In genomic region chr11:107965449-107965848, GRCm38 (mm10) we compare ENCODE assay signal across 10 mouse cellular contexts. TPM values are rescaled to one million over a fixed set of nuclear protein-coding genes. Genes with fewer than 3 reads are reported as not detected.
A peak's percentile ranks its signal among the peaks of the same experiment; 100 is the strongest.
DNase-seq lines count a peak whose midpoint lies in the region; ATAC-seq and TF ChIP-seq lines count a peak whose summit lies in the region.
"Had no signal": no experiment of that assay in that cellular context is flagged by ENCODE, and none has a peak within 500 bp of the region (broad histone marks: within the 10 kb centered on the region; RNA-seq: fewer than 3 reads in every experiment).

No protein-coding gene starts in this region.

- H3K9ac ChIP-seq in midbrain, embryonic 13.5 days (replicated peaks) = no peak overlapping the region

- no peak for TF ChIP-seq CTCF in kidney, adult 2 months (conservative IDR thresholded peaks at IDR 0.05; ENCODE audit: insufficient read depth, insufficient read length, low read depth, low read length)

- H3K9me3 ChIP-seq in midbrain, embryonic 13.5 days = no peaks in the 10 kb centered on the region
- H3K9me3 ChIP-seq in midbrain, embryonic 10.5 days (replicated peaks) = no peaks in the 10 kb centered on the region

- H3K4me1 ChIP-seq in midbrain, embryonic 13.5 days (replicated peaks) = peaks cover 27% of the 10 kb centered on the region
- H3K4me1 ChIP-seq in midbrain, embryonic 10.5 days = peaks cover 20% of the 10 kb centered on the region
- H3K4me1 ChIP-seq in kidney, adult 2 months (ENCODE audit: control insufficient read depth, insufficient read depth, low read length) = no peaks in the 10 kb centered on the region

- no peak overlapping the region for H3K27ac ChIP-seq in midbrain, embryonic 13.5 days
- H3K27ac ChIP-seq in midbrain, embryonic 10.5 days (replicated peaks) = no peak overlapping the region
- no peak overlapping the region for H3K27ac ChIP-seq in kidney, adult 2 months (ENCODE audit: insufficient read depth, low read depth, low read length)

- WGBS in midbrain, embryonic 13.5 days = 79% methylated on average over 7 of the region's 7 CpGs
- 89% methylated on average over 7 of the region's 7 CpGs for WGBS in midbrain, embryonic 10.5 days
- 91% methylated on average over 7 of the region's 7 CpGs for WGBS in kidney, adult 2 months

- no peak for TF ChIP-seq POLR2A in kidney, adult 2 months (IDR thresholded peaks at IDR 0.05; ENCODE audit: low read depth, low read length)

- H3K36me3 ChIP-seq in midbrain, embryonic 13.5 days = peaks cover 2% of the 10 kb centered on the region; the same call in 1 of the 2 replicates
- no peaks in the 10 kb centered on the region for H3K36me3 ChIP-seq in midbrain, embryonic 10.5 days
- H3K36me3 ChIP-seq in kidney, adult 2 months (ENCODE audit: control insufficient read depth, insufficient read depth, low read length) = no peaks in the 10 kb centered on the region

- no peak overlapping the region for H3K4me3 ChIP-seq in midbrain, embryonic 13.5 days (replicated peaks)
- H3K4me3 ChIP-seq in midbrain, embryonic 10.5 days = no peak overlapping the region
- H3K4me3 ChIP-seq in kidney, adult 2 months (ENCODE audit: insufficient read depth, low read depth, low read length) = no peak overlapping the region

- ATAC-seq in midbrain, embryonic 13.5 days = peak; percentile 43
- ATAC-seq in frontal cortex, adult (ENCODE audit: low TSS enrichment) = 0 out of 2 replicates have a peak, but pooled peaks have one; percentile 55
- no peak for ATAC-seq in monocyte, adult 5-6 weeks (replicated peaks; ENCODE audit: insufficient number of reproducible peaks, low FRiP score, low TSS enrichment, poor library complexity, severe bottlenecking)

- H3K4me2 ChIP-seq in midbrain, embryonic 13.5 days (replicated peaks) = no peak overlapping the region

- no peak for DNase-seq in midbrain, embryonic 10.5 days (ENCODE audit: low spot score)
- peak; percentile 35 to 55 for DNase-seq in left cerebral cortex, adult 18-20 months (ENCODE audit: low spot score in 2 of 2)
- DNase-seq in right cerebral cortex, postnatal 4 days = peak; percentile 69
- no peak for DNase-seq in urinary bladder, postnatal 36 days (ENCODE audit: low spot score in 2 of 2)
- no peak for DNase-seq in kidney, adult 2 months
- DNase-seq: kidney, postnatal 14 days had no signal

- H3K27me3 ChIP-seq in midbrain, embryonic 13.5 days = no peaks in the 10 kb centered on the region
- no peaks in the 10 kb centered on the region for H3K27me3 ChIP-seq in midbrain, embryonic 10.5 days (ENCODE audit: low read depth, poor library complexity, severe bottlenecking)
- H3K27me3 ChIP-seq in kidney, adult 2 months (replicated peaks; ENCODE audit: control insufficient read depth, insufficient read depth, low read length) = no peaks in the 10 kb centered on the region

RNA-seq across cellular contexts. Expression of gene Cacng5, which starts 50.6 kb away (rescaled TPM):
- 3.8 and 4.1 TPM in 2 replicates for polyA plus RNA-seq in midbrain, embryonic 13.5 days (2015; fragmentation: Nextera tagmentation; extraction: Ambion mirVana)
- 1.2 and 1.7 TPM in 2 replicates for polyA plus RNA-seq in midbrain, embryonic 10.5 days (2016; fragmentation: Nextera tagmentation; extraction: Ambion mirVana)
- 10 to 100 TPM; 14.3 to 14.7 TPM for total RNA-seq in left cerebral cortex, adult 18-20 months (2021)
- total RNA-seq in monocyte, adult 5-6 weeks (2017) = not detected in 3 replicates
- polyA plus RNA-seq in kidney, adult 2 months (2012; rRNA removed) = 0.05 and 0.07 TPM in 2 replicates
- total RNA-seq: megakaryocyte progenitor cell, adult 5-6 weeks had no signal

Comparison
In these comparisons a context has a peak if more than half of its experiments do, and no peak if none do; other contexts are left out.
1. DNase-seq: peak in left cerebral cortex, adult 18-20 months (2 of 2) and right cerebral cortex, postnatal 4 days (single experiment); none in midbrain, embryonic 10.5 days (single experiment), urinary bladder, postnatal 36 days (0 of 2) and kidney, adult 2 months (single experiment).